17 mouse cellular contexts compared by ENCODE assay signal in the genomic region with DNA sequence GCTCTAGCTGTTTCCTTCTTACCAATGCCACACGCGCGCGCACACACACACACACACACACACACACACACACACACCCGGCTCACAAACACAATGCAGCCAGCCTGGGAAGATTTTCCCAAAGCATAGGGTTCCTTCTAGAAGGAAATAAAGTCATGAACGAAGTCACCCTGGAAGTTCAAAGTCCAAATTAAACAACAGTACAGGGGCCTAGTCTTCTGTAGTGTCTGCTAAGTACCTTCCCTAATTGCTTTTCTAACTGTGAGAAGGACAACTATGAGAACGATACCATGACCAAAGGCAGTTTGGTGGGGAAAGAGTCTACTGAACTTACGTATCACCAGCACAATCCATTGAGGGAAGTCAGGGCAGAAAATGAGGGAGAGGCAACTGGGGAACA. TPM values are rescaled to one million over a fixed set of nuclear protein-coding genes. Genes with fewer than 3 reads are reported as not detected.
DNase-seq lines count a peak whose midpoint lies in the region; ATAC-seq and TF ChIP-seq lines count a peak whose summit lies in the region.
"Had no signal": no experiment of that assay in that cellular context is flagged by ENCODE, and none has a peak within 500 bp of the region (broad histone marks: within the 10 kb centered on the region; RNA-seq: fewer than 3 reads in every experiment).

No protein-coding gene starts in this region.

- peak overlapping the region; percentile 98; the same call in 1 of the 2 replicates for H3K4me2 ChIP-seq in hindbrain, embryonic 12.5 days (replicated peaks)
- H3K4me2 ChIP-seq in embryonic facial prominence, embryonic 14.5 days (ENCODE audit: low read depth, low read length), result 0 out of 2 replicates have a peak overlapping the region, but pooled peaks have one; percentile 92
- H3K4me2 ChIP-seq in intestine, postnatal 0 days (replicated peaks; ENCODE audit: low read depth), result peak overlapping the region; percentile 68; the same call in 1 of the 2 replicates

- no peaks in the 10 kb centered on the region for H3K36me3 ChIP-seq in hindbrain, embryonic 12.5 days
- H3K36me3 ChIP-seq in hindbrain, embryonic 10.5 days, result no peaks in the 10 kb centered on the region
- no peaks in the 10 kb centered on the region for H3K36me3 ChIP-seq in embryonic facial prominence, embryonic 14.5 days (ENCODE audit: control insufficient read depth, insufficient read depth, low read length)
- H3K36me3 ChIP-seq in intestine, postnatal 0 days (ENCODE audit: control insufficient read depth, insufficient read depth), result no peaks in the 10 kb centered on the region
- H3K36me3 ChIP-seq: embryonic facial prominence, embryonic 13.5 days; limb, embryonic 13.5 days; liver, embryonic 13.5 days had no signal

- no peak for TF ChIP-seq POLR2A in cortical plate, adult 2 months (IDR thresholded peaks at IDR 0.05; ENCODE audit: extremely low read depth, insufficient read depth, low read length)

- peaks cover 10% of the 10 kb centered on the region; the same call in 1 of the 2 replicates for H3K4me1 ChIP-seq in hindbrain, embryonic 12.5 days
- peaks cover 25% of the 10 kb centered on the region for H3K4me1 ChIP-seq in hindbrain, embryonic 10.5 days (replicated peaks)
- peaks cover 3% of the 10 kb centered on the region for H3K4me1 ChIP-seq in cortical plate, adult 2 months (ENCODE audit: control insufficient read depth, insufficient read depth, low read length)
- H3K4me1 ChIP-seq in embryonic facial prominence, embryonic 14.5 days (ENCODE audit: control insufficient read depth, insufficient read depth, low read length), result peaks cover 7% of the 10 kb centered on the region
- H3K4me1 ChIP-seq in intestine, postnatal 0 days (replicated peaks; ENCODE audit: control insufficient read depth, insufficient read depth, low read length), result no peaks in the 10 kb centered on the region
- H3K4me1 ChIP-seq: liver, embryonic 13.5 days had no signal

- H3K4me3 ChIP-seq in hindbrain, embryonic 12.5 days, result no peak overlapping the region
- no peak overlapping the region for H3K4me3 ChIP-seq in hindbrain, embryonic 10.5 days
- H3K4me3 ChIP-seq in cortical plate, adult 2 months (ENCODE audit: insufficient read depth, low read length), result peak overlapping the region; percentile 63; the same call in 1 of the 2 replicates
- H3K4me3 ChIP-seq in embryonic facial prominence, embryonic 14.5 days (ENCODE audit: low read depth, low read length), result no peak overlapping the region
- H3K4me3 ChIP-seq in intestine, postnatal 0 days (ENCODE audit: low read depth, low read length), result no peak overlapping the region

- peaks cover 44% of the 10 kb centered on the region for H3K27me3 ChIP-seq in hindbrain, embryonic 12.5 days
- peaks cover 43% of the 10 kb centered on the region for H3K27me3 ChIP-seq in hindbrain, embryonic 10.5 days (ENCODE audit: insufficient read depth, poor library complexity, severe bottlenecking)
- H3K27me3 ChIP-seq in embryonic facial prominence, embryonic 14.5 days (replicated peaks; ENCODE audit: control insufficient read depth, insufficient read depth, low read length), result peaks cover 38% of the 10 kb centered on the region
- H3K27me3 ChIP-seq in intestine, postnatal 0 days (replicated peaks; ENCODE audit: control insufficient read depth, insufficient read depth, low read length), result peaks cover 25% of the 10 kb centered on the region

- 89% methylated on average over 8 of the region's 8 CpGs for WGBS in hindbrain, embryonic 12.5 days
- 76% methylated on average over 8 of the region's 8 CpGs for WGBS in hindbrain, embryonic 10.5 days
- WGBS in embryonic facial prominence, embryonic 14.5 days, result 85% methylated on average over 8 of the region's 8 CpGs
- 66% methylated on average over 8 of the region's 8 CpGs for WGBS in intestine, postnatal 0 days

- no peaks in the 10 kb centered on the region for H3K9me3 ChIP-seq in hindbrain, embryonic 12.5 days (replicated peaks)
- H3K9me3 ChIP-seq in hindbrain, embryonic 10.5 days, result no peaks in the 10 kb centered on the region
- no peaks in the 10 kb centered on the region for H3K9me3 ChIP-seq in embryonic facial prominence, embryonic 14.5 days (ENCODE audit: control insufficient read depth, low read length)
- H3K9me3 ChIP-seq in intestine, postnatal 0 days (ENCODE audit: control insufficient read depth), result no peaks in the 10 kb centered on the region
- H3K9me3 ChIP-seq: embryonic facial prominence, embryonic 13.5 days; limb, embryonic 13.5 days; liver, embryonic 13.5 days had no signal

- no peak for DNase-seq in hindbrain, embryonic 10.5 days (ENCODE audit: low spot score)
- no peak for DNase-seq in embryonic facial prominence, embryonic 14.5 days (ENCODE audit: low spot score)
- DNase-seq in layer of hippocampus, adult 9-11 months, result no peak
- DNase-seq: gastrocnemius, adult 2 months; heart, postnatal 14 days; liver, embryonic 13.5 days; lung, postnatal 36 days had no signal

- H3K9ac ChIP-seq in hindbrain, embryonic 12.5 days, result no peak overlapping the region
- no peak overlapping the region for H3K9ac ChIP-seq in embryonic facial prominence, embryonic 14.5 days (ENCODE audit: low read depth, low read length)
- H3K9ac ChIP-seq in intestine, postnatal 0 days (ENCODE audit: low read depth, low read length), result no peak overlapping the region
- H3K9ac ChIP-seq: liver, embryonic 13.5 days; lung, embryonic 14.5 days had no signal

- H3K27ac ChIP-seq in hindbrain, embryonic 12.5 days, result no peak overlapping the region
- H3K27ac ChIP-seq in hindbrain, embryonic 10.5 days, result no peak overlapping the region
- no peak overlapping the region for H3K27ac ChIP-seq in cortical plate, adult 2 months (ENCODE audit: insufficient read depth, low read length)
- H3K27ac ChIP-seq in embryonic facial prominence, embryonic 14.5 days (replicated peaks; ENCODE audit: low read depth, low read length), result no peak overlapping the region
- no peak overlapping the region for H3K27ac ChIP-seq in intestine, postnatal 0 days (ENCODE audit: low read depth, low read length)
- H3K27ac ChIP-seq: embryonic facial prominence, embryonic 13.5 days; gastrocnemius, adult 2 months; kidney, postnatal 0 days; limb, embryonic 13.5 days; liver, embryonic 13.5 days had no signal

- no peak for TF ChIP-seq CTCF in cortical plate, adult 2 months (IDR thresholded peaks at IDR 0.05; ENCODE audit: extremely low read depth, insufficient read depth, low read length)
- TF ChIP-seq CTCF in intestine, postnatal 0 days (IDR thresholded peaks at IDR 0.05; ENCODE audit: low read depth), result no peak

- no peak; the same call in 1 of the 2 replicates for ATAC-seq in hindbrain, embryonic 12.5 days (ENCODE audit: low FRiP score)
- no peak for ATAC-seq in embryonic facial prominence, embryonic 14.5 days (ENCODE audit: low read depth)
- 0 out of 2 replicates have a peak, but pooled peaks have one; percentile 16 for ATAC-seq in intestine, postnatal 0 days
- ATAC-seq in inflammation-experienced regulatory T-cells, adult 6 months, result no peak
- ATAC-seq: activated CD4-positive, CD25-positive, alpha-beta regulatory T cell, adult 4 months; Patski had no signal

RNA-seq across cellular contexts. Expression of a gene that starts 0.5 kb away (rescaled TPM):
- 2.6 and 2.9 TPM in 2 replicates for polyA plus RNA-seq in hindbrain, embryonic 12.5 days (2016; fragmentation: Nextera tagmentation; extraction: Ambion mirVana)
- polyA plus RNA-seq in hindbrain, embryonic 10.5 days (2016; fragmentation: Nextera tagmentation; extraction: Ambion mirVana), result 0.92 and 1.4 TPM in 2 replicates
- 168 and 173 TPM in 2 replicates for polyA plus RNA-seq in cortical plate, adult 2 months (2012; rRNA removed)
- polyA plus RNA-seq in embryonic facial prominence, embryonic 14.5 days (2014; fragmentation: Nextera tagmentation; extraction: Ambion mirVana), result 2.7 and 2.9 TPM in 2 replicates
- 0.26 and 0.46 TPM in 2 replicates for polyA plus RNA-seq in intestine, postnatal 0 days (2015; fragmentation: Nextera tagmentation; extraction: Ambion mirVana)
- polyA plus RNA-seq in inflammation-experienced regulatory T-cells, adult 6 months (2017; shearing (Covaris generic)), result not detected
- polyA plus RNA-seq: activated CD4-positive, CD25-positive, alpha-beta regulatory T cell, adult 4 months had no signal

Comparison
In these comparisons a context has a peak if more than half of its experiments do, and no peak if none do; other contexts are left out.
1. RNA of a gene that starts 0.5 kb away (polyA plus RNA-seq): 168 to 173 TPM in cortical plate, adult 2 months; 2.7 to 2.9 TPM in embryonic facial prominence, embryonic 14.5 days, 2.6 to 2.9 TPM in hindbrain, embryonic 12.5 days, 0.92 to 1.4 TPM in hindbrain, embryonic 10.5 days, 0.26 to 0.46 TPM in intestine, postnatal 0 days and not detected in inflammation-experienced regulatory T-cells, adult 6 months; every median in the first group is over 10 times any median in the second.
2. Peak in every context shown above with its lines, with median percentiles within 50 percentile points of each other: H3K4me2 ChIP-seq.